ENCODE assay signal across 8 mouse cellular contexts in the genomic region with DNA sequence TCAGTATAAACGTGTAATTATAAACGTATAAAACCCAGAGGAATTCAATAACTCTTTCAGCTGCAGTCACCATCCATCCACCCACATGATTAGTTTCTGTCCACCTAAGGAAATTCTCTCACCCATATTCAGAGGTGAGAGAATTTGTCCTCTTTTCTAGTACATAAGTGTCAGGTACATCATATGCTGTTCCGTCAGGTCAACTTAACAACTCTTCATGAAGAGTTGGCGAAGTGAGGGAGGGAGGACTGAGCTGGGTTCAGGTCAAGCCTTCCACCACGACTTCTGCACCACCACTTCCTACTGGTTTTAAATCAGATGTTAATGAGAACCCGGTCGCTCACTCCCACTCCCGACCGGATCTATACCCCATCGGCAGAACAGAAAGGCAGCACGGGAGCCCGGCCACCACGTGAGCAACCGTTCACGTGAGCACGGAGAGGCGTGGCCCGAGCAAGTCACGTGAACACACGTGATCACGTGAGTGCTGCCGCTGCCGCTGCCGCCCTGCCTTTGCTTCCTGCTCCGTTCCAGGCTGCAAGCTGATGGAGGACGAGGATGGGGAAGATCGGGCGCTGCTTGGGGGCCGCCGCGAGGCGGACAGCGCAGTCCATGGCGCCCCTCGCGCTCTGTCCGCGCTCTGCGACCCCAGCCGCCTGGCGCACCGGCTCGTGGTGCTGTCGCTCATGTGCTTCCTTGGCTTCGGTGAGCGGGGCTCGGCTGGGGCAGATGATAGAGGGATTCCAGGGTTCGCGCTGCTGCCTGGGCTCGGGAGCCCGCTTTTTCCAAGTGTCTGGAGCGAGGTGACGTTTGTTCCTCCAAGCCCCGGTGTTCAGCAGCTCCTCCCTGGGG. TPM values are rescaled to one million over a fixed set of nuclear protein-coding genes. Genes with fewer than 3 reads are reported as not detected.
DNase-seq lines count a peak whose midpoint lies in the region; ATAC-seq and TF ChIP-seq lines count a peak whose summit lies in the region.

A gene (plus strand): TSS at position 469 of the 852 bp plus-strand sequence.

- peak within 1 kb of the TSS; percentile 99 for H3K4me3 ChIP-seq in gastrocnemius, adult 2 months
- H3K4me3 ChIP-seq in hindbrain, postnatal 0 days (ENCODE audit: low read length): peak within 1 kb of the TSS; percentile 90
- peak within 1 kb of the TSS; percentile 98 for H3K4me3 ChIP-seq in left cerebral cortex, adult 2 months
- H3K4me3 ChIP-seq in megakaryocyte, embryonic 14.5 days (replicated peaks): peak within 1 kb of the TSS; percentile 93

- peaks cover 9% of the 10 kb centered on the region; the same call in 1 of the 2 replicates for H3K36me3 ChIP-seq in hindbrain, postnatal 0 days (ENCODE audit: insufficient read depth, low read length)
- peaks cover 31% of the 10 kb centered on the region for H3K36me3 ChIP-seq in megakaryocyte, embryonic 14.5 days (replicated peaks; ENCODE audit: low read length)

- no peaks in the 10 kb centered on the region for H3K27me3 ChIP-seq in hindbrain, postnatal 0 days (ENCODE audit: insufficient read depth, low read length)
- H3K27me3 ChIP-seq in megakaryocyte, embryonic 14.5 days (replicated peaks): no peaks in the 10 kb centered on the region

- DNase-seq in ZHBTc4 (ENCODE audit: low read depth, low spot score): peak; percentile 96
- DNase-seq in gastrocnemius, adult 2 months: peak; percentile 90
- DNase-seq in hindbrain, postnatal 0 days (ENCODE audit: low spot score): peak; percentile 98
- DNase-seq in left cerebral cortex, adult 2 months (ENCODE audit: extremely low spot score in 1 of 2, low spot score in 2 of 2): peak; percentile 80 to 83
- DNase-seq in right cerebral cortex, postnatal 10 days (ENCODE audit: low spot score in 2 of 2): peak; percentile 93 to 94
- peak; percentile 75 for DNase-seq in urinary bladder, postnatal 25 days (ENCODE audit: low spot score)

- intact Hi-C loops in gastrocnemius, adult 2 months (cut with DNase I): no loop called here
- intact Hi-C loops in left cerebral cortex, adult 2 months (cut with DNase I): loop anchor here (10.0 kb wide), 1 partner anchor 1918 kb away; a partner anchor contains a TSS

- H3K9me3 ChIP-seq in hindbrain, postnatal 0 days (ENCODE audit: low read length): no peaks in the 10 kb centered on the region
- H3K9me3 ChIP-seq in megakaryocyte, embryonic 14.5 days: peaks cover 5% of the 10 kb centered on the region; the same call in 1 of the 2 replicates

- peak within 1 kb of the TSS; percentile 96 for H3K4me2 ChIP-seq in hindbrain, postnatal 0 days (ENCODE audit: low read depth, low read length)

- H3K27ac ChIP-seq in gastrocnemius, adult 2 months: peak within 1 kb of the TSS; percentile 78
- peak within 1 kb of the TSS; percentile 59 for H3K27ac ChIP-seq in hindbrain, postnatal 0 days
- H3K27ac ChIP-seq in left cerebral cortex, adult 2 months: peak within 1 kb of the TSS; percentile 93

- 0 out of 2 replicates have a peak, but pooled peaks cover 6% of the 10 kb centered on the region for H3K4me1 ChIP-seq in hindbrain, postnatal 0 days (ENCODE audit: insufficient read depth, low read length)
- H3K4me1 ChIP-seq in megakaryocyte, embryonic 14.5 days: peaks cover 18% of the 10 kb centered on the region

- no peak for TF ChIP-seq CTCF in gastrocnemius, adult 2 months (IDR thresholded peaks at IDR 0.05)
- TF ChIP-seq CTCF in hindbrain, postnatal 0 days (IDR thresholded peaks at IDR 0.05; ENCODE audit: low read depth): peak; percentile 19; the same call in 1 of the 2 replicates
- no peak for TF ChIP-seq CTCF in left cerebral cortex, adult 2 months (IDR thresholded peaks at IDR 0.05)

- H3K9ac ChIP-seq in hindbrain, postnatal 0 days (replicated peaks; ENCODE audit: low read length): peak within 1 kb of the TSS; percentile 63

- ATAC-seq in common myeloid progenitor, adult 5-6 weeks (replicated peaks; ENCODE audit: low read depth, poor library complexity, severe bottlenecking): peak; percentile 90
- peak; percentile 94 for ATAC-seq in hindbrain, postnatal 0 days

- WGBS in hindbrain, postnatal 0 days: 5% methylated on average over 51 of the region's 54 CpGs

RNA-seq across cellular contexts. Expression of the gene that starts here (rescaled TPM):
- 91.6 and 126 TPM in 2 replicates for total RNA-seq in common myeloid progenitor, adult 5-6 weeks (2017)
- total RNA-seq in gastrocnemius, adult 2 months (2021): 10 to 100 TPM; 23.5 to 26.4 TPM
- 31.0 and 35.0 TPM in 2 replicates for total RNA-seq in hindbrain, postnatal 0 days (2014; rRNA removed)
- 32.6 and 36.1 TPM in 2 replicates for polyA plus RNA-seq in hindbrain, postnatal 0 days (2015; fragmentation: Nextera tagmentation; extraction: Ambion mirVana)
- total RNA-seq in left cerebral cortex, adult 2 months (2021): 10 to 100 TPM; 29.7 to 34.7 TPM
- 5.3 and 9.7 TPM in 2 replicates for polyA plus RNA-seq in megakaryocyte, embryonic 14.5 days (2012; ENCODE audit: insufficient read depth, low replicate concordance)

Comparison
In these comparisons a context has a peak if more than half of its experiments do, and no peak if none do; other contexts are left out.
1. Peak in every context shown above with its lines: DNase-seq, ATAC-seq, H3K4me3 ChIP-seq and H3K27ac ChIP-seq.